Mouse (Mus musculus) layer of hippocampus, adult 18-20 months (tissue): ENCODE results near the gene Acot3. TPM values are rescaled to one million over a fixed set of nuclear protein-coding genes. Genes with fewer than 3 reads are reported as not detected.
"Not testable (repeated sequence)": the region's sequence is repeated elsewhere in the genome, so short reads cannot be mapped to it uniquely, and the experiment has no call there.

ENCODE experiments used
- DNase-seq, 2 experiments: peaks; one replicate each; pipeline ENCODE4 v3.0.0; 2022; ENCODE audit warnings: low spot score in 2 of 2
- total RNA-seq, 2 experiments: library from RNA; stranded (reverse); gene quantifications; 2 replicates each; pipeline ENCODE4 v1.2.3; 2021

Gene Acot3
- total RNA-seq, 2 experiments from 2014 or later = 3.1 to 3.4 TPM

DNA sequence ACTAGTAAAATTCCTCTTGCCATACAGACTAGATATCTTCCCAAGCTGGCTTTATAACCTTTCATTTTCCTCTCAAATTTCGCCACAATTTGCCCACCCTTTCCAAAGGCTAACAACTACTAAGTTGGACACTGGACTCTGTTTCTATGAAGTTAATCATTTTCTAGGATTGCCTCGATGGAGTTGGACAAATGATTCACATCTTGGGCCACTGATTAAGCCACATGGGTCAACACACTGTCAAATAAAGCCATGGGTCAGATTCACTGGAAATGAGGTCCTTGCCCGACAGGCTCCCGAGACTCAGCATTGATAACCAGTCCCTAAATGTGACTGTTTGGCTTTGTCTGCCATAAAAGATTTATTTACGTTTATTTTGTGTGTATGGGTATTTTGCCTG, 9.7 kb upstream of the Acot3 start:
- no peak for DNase-seq

DNA sequence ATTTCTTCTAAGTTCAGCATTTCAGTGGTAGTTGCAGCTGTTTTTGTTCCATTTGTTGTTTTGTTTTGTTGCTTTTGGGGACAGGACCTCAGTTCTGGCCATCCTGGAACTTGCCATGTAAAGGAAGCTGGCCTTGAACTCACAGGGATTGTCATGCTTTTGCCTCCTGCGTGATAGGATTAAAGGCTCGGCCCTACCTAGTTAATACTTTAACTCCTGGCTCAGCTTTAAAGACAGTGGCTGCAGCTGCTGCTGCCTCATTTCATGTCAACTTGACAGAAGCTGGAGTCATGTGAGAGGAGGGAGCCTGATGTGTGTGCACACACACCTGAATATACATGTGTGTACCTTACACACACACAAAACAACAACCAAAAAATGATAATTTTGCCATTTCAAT, 7.9 kb upstream of the Acot3 start:
- no peak for DNase-seq

DNA sequence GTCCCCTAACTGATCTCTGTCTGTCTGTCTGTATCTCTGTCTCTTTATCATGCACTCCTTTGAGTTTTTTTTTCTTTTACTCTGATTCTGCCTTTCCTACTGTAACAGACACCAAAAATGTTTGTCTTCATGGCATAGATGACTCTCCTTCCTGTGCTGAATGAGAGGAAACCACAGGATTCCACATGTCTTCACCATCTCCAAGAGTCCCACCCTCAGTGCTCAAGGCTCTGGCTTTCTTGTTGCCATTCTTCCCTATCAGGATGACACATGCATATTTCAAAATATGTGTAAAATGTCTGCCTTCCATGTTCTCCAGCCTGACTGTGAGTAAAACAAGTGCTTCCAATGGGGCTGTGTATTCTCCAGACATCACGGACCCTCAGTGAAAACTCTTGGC, 5.0 kb upstream of the Acot3 start:
- no peak for DNase-seq

DNA sequence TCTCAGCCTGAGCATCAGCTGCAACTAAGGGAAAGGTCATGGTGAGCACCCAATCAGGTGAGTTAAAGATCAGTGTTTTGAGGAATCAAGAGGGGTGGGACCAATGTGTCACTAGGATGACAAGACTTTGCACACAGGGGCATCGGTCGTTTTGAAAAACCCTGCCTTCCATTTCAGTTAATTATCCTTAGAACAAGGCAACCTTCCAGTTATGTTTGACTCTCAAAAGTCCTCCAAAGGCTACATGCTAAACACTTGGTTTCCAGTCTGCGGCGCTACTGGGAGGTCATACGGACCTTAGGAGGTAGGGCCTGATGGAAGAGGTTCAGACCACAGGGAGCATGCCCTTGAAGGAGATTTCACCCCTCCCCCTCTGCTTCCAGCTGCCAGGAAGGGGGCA, 1.2 kb upstream of the Acot3 start:
- DNase-seq = not testable (repeated sequence)

DNA sequence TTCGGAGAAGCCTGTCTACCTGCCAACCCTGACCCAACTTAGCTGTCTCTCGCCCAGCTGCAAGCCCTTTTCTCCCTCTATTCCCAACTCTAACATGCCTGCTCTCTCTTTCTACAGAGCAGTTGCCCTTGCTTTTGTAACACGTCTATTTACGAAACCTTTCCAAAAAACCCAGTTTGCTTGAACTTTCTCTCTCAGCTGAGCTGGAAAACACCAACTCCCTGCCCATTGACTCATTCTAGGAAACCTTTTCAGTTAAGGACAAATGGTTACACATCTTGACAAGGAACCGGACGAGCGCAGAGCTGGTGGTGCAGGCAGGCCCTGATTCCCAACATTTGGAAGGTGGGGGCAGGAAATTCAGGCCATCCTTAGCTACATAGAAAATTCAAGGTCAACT, 665 bp downstream of the Acot3 start:
- no peak for DNase-seq

DNA sequence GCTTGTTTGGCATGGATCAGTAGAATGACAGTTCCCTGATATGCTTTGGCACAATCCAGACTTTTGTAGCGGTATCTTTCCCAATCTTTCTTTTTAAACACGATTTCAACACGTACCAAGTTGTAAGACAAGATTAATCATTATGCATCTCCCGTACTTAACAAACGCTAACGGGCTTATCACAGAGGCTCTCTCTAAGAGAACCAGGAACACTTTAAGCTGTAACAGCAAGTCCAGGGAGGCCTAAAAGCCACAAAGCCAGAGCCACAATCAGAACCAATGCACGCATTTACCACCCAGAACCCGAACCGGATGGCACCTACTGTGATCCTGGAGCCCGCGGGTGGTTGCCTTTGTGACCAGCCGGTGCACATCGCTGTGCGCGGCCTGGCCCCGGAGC, 1.2 kb downstream of the Acot3 start:
- peak in 1 of 2 experiments; percentile 23 for DNase-seq

DNA sequence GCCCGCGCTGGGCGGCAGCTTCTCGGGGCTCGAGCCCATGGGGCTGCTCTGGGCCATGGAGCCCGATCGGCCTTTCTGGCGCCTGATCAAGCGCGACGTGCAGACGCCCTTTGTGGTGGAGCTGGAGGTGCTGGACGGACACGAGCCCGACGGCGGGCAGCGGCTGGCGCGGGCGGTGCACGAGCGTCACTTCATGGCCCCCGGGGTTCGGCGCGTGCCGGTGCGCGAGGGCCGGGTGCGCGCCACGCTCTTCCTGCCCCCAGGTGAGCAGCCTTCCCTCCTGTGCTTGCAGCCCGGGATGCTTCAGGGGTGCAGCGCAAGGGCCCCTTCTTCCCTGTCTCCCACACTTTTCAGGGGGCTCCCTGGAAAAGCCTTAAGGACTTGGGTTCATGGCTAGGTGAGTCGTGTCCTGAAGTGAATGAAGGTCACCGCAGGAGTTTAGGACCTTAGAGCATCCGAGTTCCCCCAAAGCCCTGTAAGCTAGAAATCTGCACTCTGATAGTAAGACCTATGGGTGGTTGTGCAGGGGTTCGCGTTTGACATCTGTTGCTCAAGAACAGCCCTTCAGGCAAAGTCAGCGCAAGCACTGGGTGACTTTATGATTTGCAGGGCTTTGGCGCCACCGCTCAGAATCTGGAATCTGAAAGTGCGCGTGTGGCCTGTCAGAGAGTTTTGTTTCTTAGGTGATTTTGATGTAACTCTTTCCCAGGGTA, 1.9 kb downstream of the Acot3 start:
- DNase-seq = peak in 1 of 2 experiments; percentile 36

DNA sequence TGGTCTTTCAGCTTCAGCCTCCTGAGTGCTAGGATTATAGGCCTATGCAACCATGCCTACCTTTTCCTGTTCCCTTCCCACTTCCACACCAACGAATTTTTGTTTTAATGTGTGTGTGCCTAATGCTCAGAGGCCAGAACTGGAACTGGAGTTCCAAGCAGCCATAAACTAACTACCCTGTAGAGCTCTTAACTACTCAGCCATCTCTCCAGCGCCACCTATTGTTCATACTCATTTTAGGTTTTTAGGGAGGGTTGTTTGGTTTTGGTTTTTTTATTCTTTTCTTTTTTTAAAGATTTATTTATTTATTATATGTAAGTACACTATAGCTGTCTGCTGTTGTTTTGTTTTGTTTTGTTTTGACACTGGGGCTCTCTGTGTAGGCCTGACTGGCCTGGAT, 9.0 kb downstream of the Acot3 start:
- peak in 1 of 2 experiments; percentile 35 for DNase-seq

DNA sequence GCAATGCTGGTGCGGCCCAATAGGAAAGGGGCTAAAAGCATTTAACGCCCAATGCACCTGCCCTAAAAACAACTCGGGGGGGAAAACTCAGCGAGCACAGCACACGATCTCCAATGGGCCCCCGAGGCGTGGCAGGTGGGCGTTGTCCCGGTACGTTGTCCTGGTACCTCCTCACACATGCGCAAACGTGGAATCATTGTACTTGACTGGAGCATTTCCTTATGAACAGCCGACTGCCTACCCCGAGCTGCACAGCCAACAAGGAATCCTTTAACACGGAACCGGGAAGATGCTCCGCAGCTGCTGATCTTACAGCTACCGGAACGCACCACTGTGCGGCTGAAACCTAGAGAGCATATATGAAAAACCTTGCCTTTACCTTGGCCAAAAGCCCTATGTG, 10.4 kb downstream of the Acot3 start:
- DNase-seq = no peak

DNA sequence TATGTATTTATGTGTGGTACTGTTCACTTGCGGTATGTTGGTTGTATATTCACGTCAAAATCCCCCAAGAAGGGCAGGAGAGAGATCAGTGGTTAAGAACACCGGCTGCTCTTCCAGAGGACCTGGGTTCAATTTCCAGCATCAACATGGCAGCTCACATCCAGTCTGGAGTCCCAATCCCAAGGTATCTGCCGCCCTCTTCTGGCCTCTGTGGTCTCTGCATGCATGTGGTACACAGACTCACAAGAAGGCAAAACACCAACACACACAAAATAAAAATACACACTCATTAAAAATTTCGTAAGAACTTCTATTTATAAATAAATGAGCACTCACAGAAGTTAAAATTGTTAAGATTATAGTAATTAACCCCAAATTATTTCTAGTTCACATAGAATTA, 11.3 kb downstream of the Acot3 start:
- DNase-seq = no peak

DNA sequence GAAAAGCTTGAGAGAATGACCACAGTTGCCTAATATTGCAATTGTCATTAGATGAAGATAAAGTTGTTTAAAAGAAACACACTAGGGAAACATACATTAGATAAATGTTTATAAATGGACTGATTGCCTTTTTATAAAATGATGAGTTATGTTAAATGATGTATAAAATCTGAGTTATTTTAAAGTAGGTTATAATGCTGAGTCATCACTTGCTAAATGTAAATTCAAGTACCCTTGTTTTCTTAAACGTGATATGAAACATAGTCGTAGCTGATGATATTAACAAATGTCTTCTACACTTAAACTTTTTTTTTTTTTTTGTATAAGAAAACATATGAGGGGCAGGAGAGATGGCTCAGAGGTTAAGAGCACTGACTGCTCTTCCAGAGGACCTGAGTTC, 11.9 kb downstream of the Acot3 start:
- no peak for DNase-seq

DNA sequence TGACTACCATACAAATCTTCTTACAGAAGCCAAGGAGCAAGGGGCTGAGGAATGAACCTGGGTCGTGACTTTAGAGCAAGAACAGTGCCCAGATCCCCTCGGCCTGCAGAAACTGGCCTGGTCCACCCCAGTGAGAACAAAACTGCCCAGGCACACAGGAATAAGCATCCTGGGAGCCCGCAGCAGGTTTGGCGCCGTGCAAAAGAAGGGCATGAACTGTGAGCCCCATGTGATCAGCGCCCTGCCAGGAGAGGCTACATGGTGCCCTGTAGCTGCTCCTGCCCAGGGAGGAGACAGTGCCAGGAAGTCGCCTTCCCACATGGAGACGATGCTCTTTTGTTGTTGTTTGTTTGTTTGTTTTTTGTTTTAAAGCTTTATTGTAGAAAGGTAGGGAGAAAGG, 12.7 kb downstream of the Acot3 start:
- DNase-seq = no peak

DNA sequence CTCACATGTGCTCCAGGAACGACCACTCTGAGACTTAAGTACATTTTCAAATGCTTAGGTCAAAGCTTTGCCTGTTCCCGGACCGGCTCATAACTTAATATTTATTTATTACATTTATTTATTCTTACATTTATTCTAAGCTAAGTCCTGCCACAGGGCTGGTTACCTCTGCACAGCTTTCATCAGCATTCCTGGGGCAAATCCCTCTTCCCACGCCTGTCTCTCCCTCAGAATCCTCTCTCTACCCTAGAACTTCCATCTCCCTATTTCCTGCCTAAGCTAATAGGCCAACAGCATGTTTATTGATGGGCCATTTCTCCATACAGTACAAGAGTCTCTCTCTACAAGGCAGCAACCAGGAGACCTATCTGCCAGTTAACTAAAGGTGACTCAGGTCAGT, 15.8 kb downstream of the Acot3 start:
- DNase-seq = no peak

DNA sequence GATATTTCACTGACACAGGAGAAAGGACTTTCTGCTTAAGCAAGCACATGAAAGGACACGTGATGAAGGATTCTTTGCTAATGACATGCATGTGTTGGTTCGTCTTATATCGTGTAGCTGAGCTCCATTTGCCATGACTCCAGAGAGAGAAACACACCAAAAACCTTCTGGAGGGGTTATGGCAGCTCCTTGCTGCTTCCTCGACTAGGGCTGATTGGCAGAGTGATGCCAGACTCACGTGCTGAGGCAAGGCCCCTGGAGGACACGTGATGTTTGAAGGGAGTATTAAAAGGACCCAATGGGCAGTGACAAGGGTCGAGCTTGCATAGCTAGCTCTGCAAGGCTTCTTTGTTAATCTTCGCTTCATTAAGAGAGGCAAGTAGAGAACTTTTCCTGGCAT, 16.4 kb downstream of the Acot3 start:
- DNase-seq = no peak

DNA sequence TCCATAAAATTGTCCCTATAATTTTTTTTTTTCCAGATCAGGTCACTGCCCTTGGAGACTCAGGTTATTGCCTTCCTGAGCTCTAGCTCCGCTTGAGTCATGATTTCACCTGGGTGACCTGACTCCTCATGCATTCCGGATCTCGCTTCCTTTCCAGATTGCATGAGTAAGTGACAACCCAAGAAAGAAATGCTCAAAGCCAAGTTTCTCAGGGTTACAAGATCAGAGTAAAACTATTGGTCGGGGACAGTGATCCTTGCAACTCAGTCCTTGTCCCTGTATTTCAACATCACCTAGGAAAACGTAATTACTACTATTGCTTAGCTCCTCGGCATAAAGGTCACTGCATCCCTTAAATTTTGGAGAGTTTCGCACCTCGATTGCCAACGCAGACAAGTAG, 17.0 kb downstream of the Acot3 start, which contains the start of gene Acot5:
TSS of gene Acot5 (plus strand) at position 340 of the 400 bp plus-strand sequence.
- no peak for DNase-seq

DNA sequence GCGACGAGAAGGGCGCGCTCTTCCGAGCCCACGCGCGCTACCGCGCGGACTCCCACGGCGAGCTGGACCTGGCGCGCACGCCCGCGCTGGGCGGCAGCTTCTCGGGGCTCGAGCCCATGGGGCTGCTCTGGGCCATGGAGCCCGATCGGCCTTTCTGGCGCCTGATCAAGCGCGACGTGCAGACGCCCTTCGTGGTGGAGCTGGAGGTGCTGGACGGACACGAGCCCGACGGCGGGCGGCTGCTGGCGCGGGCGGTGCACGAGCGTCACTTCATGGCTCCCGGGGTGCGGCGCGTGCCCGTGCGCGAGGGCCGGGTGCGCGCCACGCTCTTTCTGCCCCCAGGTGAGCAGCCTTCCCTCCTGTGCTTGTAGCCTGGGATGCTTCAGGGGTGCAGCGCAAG, 17.6 kb downstream of the Acot3 start:
- DNase-seq = peak in 1 of 2 experiments; percentile 53

DNA sequence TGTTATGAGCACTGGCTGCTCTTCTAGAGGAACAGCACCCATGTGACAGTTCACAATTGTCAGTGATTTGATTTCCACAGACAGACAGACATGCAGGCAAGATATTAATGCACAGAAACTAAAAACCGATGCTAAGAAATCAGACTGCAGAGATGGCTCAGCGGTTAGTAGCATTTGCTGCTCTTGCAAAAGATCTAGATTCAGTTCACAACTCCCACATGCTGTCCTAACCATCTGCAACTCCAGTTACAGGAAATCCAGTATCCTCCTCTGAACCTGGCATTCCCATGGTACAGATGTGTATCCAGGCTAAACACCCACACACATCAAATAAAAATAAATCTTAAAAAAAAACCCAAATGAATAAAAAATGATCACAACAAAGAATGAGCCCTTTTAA, 19.8 kb downstream of the Acot3 start:
- DNase-seq = peak; percentile 51 to 82

DNA sequence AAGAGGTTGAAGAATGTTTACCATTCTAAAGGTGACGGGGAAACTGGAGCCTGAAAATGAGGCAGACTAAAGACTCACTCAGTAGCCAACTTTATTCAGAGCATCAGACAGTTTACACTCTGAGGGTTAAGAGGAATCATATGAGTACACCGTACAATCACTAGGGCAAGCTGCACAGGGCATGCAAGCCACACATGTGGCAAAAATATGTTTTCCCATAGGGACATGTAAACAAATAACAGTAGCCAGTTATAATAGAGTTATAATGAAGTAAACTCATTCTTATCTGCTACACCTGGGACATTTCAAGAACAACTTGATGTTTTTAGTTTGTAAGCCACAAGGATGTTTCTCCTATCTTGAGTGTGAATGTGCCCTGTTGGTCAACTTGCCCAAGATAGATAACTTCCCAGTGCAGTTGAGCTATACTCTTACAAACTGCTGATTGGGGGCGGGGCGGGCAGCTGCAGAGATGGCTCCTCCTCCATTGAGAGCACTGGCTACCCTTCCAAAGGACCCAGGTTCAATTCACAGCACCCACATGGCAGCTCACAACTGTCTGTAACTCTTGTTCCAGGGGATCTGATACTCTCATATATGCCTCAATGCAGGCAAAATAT, 25.5 kb downstream of the Acot3 start:
- no peak for DNase-seq

DNA sequence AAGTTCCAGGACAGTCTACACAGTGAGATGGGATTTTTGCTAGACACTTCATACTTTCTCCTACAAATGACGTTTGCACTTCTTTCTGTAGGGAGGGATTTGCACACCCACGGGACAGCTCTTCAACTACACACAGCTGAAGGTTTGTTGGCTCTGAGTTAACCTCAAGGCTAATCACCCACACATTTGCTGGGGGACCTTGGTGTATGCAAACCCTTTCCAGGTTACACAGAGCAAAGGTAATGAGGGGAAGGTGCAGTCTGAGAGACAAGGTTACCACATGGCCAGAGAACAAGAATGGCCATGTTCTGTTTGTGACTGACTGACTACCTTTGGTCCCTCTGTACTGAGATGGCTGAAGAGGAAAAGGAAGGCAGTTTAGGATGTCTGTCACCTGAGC, 31.9 kb downstream of the Acot3 start:
- DNase-seq = no peak

DNA sequence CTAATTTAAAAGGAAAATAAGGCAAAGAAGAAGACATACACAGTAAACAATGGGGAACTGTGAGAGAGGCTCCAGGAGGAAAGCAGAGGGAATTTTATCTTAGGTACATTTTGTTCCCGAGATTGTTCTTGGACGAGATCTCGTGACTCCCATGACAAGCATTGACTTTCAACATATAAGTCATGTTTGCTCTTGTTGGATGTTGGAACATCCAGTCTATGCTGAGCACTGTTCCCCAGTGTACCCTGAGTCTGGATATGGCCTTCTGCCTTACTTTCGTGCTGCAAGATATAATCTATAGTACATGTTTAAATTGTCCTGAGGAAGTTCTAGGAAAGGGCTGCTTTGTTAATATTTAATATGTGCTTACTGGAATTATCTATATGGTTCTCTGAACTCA, 32.6 kb downstream of the Acot3 start:
- DNase-seq = no peak

DNA sequence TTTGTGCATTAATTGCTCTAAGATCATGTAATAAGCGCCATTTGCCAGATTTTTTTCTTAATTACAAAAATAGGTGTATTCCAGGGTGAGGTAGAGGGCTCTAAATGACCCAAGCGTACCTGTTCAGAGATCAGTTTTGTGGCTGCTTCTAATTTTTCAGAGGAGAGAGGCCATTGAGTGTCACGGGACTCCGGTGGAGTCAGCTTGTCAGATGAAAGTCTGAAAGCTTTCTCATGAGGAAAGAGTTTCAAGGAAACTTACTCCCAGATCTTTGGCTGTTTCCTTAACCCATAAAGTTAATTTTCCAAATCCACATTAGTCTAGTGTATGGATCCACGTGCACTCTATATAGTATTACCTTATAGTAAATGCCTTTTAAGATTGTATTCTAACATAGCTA, 42.7 kb downstream of the Acot3 start:
- DNase-seq = not testable (repeated sequence)

DNA sequence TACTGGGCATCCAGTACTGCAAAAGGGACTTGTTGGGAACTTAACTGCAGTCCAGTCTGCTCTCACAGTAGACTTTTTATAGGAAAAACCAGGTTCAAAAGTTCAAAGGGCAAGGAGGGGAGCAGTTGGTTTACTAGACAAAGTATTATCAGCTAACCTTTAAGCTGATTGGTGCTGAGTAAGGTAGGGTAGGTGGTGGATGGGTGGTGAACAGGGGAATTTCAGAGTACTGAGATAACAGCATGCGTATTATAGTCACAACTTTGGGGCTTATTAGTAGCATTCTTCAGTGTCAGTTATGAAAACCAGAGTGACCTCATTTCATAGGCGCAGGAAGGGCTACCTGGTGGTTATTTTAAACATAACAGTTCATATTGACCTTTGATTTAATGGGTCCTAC, 47.7 kb downstream of the Acot3 start:
- DNase-seq = no peak

DNA sequence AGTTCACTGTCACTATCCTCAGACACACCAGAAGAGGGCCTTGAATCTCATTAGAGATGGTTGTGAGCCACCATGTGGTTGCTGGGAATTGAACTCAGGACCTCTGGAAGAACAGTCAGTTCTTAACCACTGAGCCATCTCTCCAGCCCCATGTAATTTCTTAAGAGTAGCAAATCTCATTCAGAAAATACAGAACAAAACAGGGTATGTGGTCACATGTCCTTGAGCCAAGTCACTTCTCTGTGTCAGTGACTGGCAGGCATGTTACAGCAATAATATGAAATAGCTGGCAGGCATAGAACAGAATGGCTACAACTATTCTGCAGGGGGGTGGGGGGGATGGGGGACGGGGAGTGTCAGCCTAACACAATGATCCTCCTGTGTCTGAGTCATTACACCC, 48.1 kb downstream of the Acot3 start:
- no peak for DNase-seq
